8 mouse cellular contexts compared by ENCODE assay signal in genomic region chr16:21392517-21393112, GRCm38 (mm10). TPM values are rescaled to one million over a fixed set of nuclear protein-coding genes. Genes with fewer than 3 reads are reported as not detected.
DNase-seq lines count a peak whose midpoint lies in the region; ATAC-seq and TF ChIP-seq lines count a peak whose summit lies in the region.

No protein-coding gene starts in this region.

- H3K36me3 ChIP-seq in CH12.LX (replicated peaks in 1 of 2; ENCODE audit: control insufficient read depth in 1 of 2, insufficient read depth in 1 of 2, low read length in 1 of 2) = no peaks in the 10 kb centered on the region
- H3K36me3 ChIP-seq in forebrain, embryonic 11.5 days (ENCODE audit: control insufficient read depth, insufficient read depth, low read length) = no peaks in the 10 kb centered on the region
- no peaks in the 10 kb centered on the region for H3K36me3 ChIP-seq in heart, embryonic 16.5 days (ENCODE audit: control insufficient read depth, insufficient read depth)
- no peaks in the 10 kb centered on the region for H3K36me3 ChIP-seq in liver, embryonic 14.5 days (replicated peaks; ENCODE audit: control insufficient read depth, insufficient read depth, low read depth)
- no peaks in the 10 kb centered on the region for H3K36me3 ChIP-seq in neural tube, embryonic 14.5 days (ENCODE audit: control insufficient read depth, insufficient read depth, low read length)

- peaks cover 2% of the 10 kb centered on the region for H3K27me3 ChIP-seq in CH12.LX (replicated peaks)
- no peaks in the 10 kb centered on the region for H3K27me3 ChIP-seq in forebrain, embryonic 11.5 days (ENCODE audit: control insufficient read depth, insufficient read depth, low read length)
- H3K27me3 ChIP-seq in heart, embryonic 16.5 days (ENCODE audit: control insufficient read depth, insufficient read depth, low read length) = no peaks in the 10 kb centered on the region
- H3K27me3 ChIP-seq in liver, embryonic 14.5 days (ENCODE audit: control insufficient read depth, insufficient read depth, low read length) = no peaks in the 10 kb centered on the region
- no peaks in the 10 kb centered on the region for H3K27me3 ChIP-seq in neural tube, embryonic 14.5 days (ENCODE audit: control insufficient read depth, insufficient read depth, low read length)

- H3K4me3 ChIP-seq in CH12.LX (replicated peaks in 1 of 3; ENCODE audit: low read depth in 2 of 3, low read length in 2 of 3, poor library complexity in 1 of 3) = no peak overlapping the region
- H3K4me3 ChIP-seq in forebrain, embryonic 11.5 days (ENCODE audit: low read depth, low read length) = no peak overlapping the region
- no peak overlapping the region for H3K4me3 ChIP-seq in heart, embryonic 16.5 days (ENCODE audit: low read length)
- no peak overlapping the region for H3K4me3 ChIP-seq in liver, embryonic 14.5 days (ENCODE audit: insufficient read depth in 1 of 2, low read depth in 2 of 2, low read length in 2 of 2)
- H3K4me3 ChIP-seq in neural tube, embryonic 14.5 days (ENCODE audit: low read depth, low read length) = no peak overlapping the region

- DNase-seq in CH12.LX (ENCODE audit: extremely low read depth) = peak; percentile 95
- peak; percentile 85 for DNase-seq in c-Kit-positive CD71-negative TER-119-negative erythroid progenitor cells, embryonic 14.5 days (ENCODE audit: low read depth)
- DNase-seq in forebrain, embryonic 11.5 days (ENCODE audit: low spot score) = peak; percentile 96
- DNase-seq in kidney, postnatal 36 days = peak; percentile 81 to 93
- DNase-seq in liver, embryonic 14.5 days (ENCODE audit: low read depth in 3 of 3, low spot score in 3 of 3) = peak; percentile 67 to 68 (median 68)
- DNase-seq in testis, postnatal 10 days (ENCODE audit: low spot score) = peak; percentile 92

- TF ChIP-seq EP300 in CH12.LX (IDR thresholded peaks at IDR 0.05; ENCODE audit: low read length) = no peak
- no peak for TF ChIP-seq EP300 in liver, embryonic 14.5 days (IDR thresholded peaks at IDR 0.05; ENCODE audit: low read depth)

- H3K9me3 ChIP-seq in CH12.LX (replicated peaks; ENCODE audit: low read length) = no peaks in the 10 kb centered on the region
- H3K9me3 ChIP-seq in forebrain, embryonic 11.5 days (ENCODE audit: control insufficient read depth, low read length) = no peaks in the 10 kb centered on the region
- no peaks in the 10 kb centered on the region for H3K9me3 ChIP-seq in heart, embryonic 16.5 days (replicated peaks; ENCODE audit: control insufficient read depth, low read length)
- no peaks in the 10 kb centered on the region for H3K9me3 ChIP-seq in liver, embryonic 14.5 days (ENCODE audit: control insufficient read depth, low read length)
- no peaks in the 10 kb centered on the region for H3K9me3 ChIP-seq in neural tube, embryonic 14.5 days (ENCODE audit: control insufficient read depth, low read length)

- peaks cover 0 to 12% of the 10 kb centered on the region in 2 experiments; a peak in 2 of 4 replicates for H3K4me1 ChIP-seq in CH12.LX (ENCODE audit: control insufficient read depth in 1 of 2, insufficient read depth in 2 of 2)
- peaks cover 7% of the 10 kb centered on the region for H3K4me1 ChIP-seq in forebrain, embryonic 11.5 days (replicated peaks; ENCODE audit: control insufficient read depth, insufficient read depth, low read length)
- peaks cover 15% of the 10 kb centered on the region for H3K4me1 ChIP-seq in heart, embryonic 16.5 days (ENCODE audit: control insufficient read depth, insufficient read depth, low read length)
- no peaks in the 10 kb centered on the region for H3K4me1 ChIP-seq in liver, embryonic 14.5 days (replicated peaks; ENCODE audit: control insufficient read depth in 2 of 2, insufficient read depth in 2 of 2, low read length in 1 of 2)
- peaks cover 12% of the 10 kb centered on the region for H3K4me1 ChIP-seq in neural tube, embryonic 14.5 days (ENCODE audit: control insufficient read depth, insufficient read depth, low read length)

- H3K4me2 ChIP-seq in CH12.LX (ENCODE audit: insufficient read depth, low read depth, poor library complexity, severe bottlenecking) = no peak overlapping the region
- H3K4me2 ChIP-seq in forebrain, embryonic 11.5 days (ENCODE audit: low read depth, low read length, severe bottlenecking) = no peak overlapping the region
- H3K4me2 ChIP-seq in heart, embryonic 16.5 days (ENCODE audit: low read depth, low read length) = no peak overlapping the region
- no peak overlapping the region for H3K4me2 ChIP-seq in liver, embryonic 14.5 days (ENCODE audit: low read depth)
- H3K4me2 ChIP-seq in neural tube, embryonic 14.5 days (ENCODE audit: low read depth, low read length) = no peak overlapping the region

- peak; percentile 78 for ATAC-seq in forebrain, embryonic 11.5 days (replicated peaks; ENCODE audit: low FRiP score)
- ATAC-seq in heart, embryonic 16.5 days (replicated peaks; ENCODE audit: extremely low read depth, insufficient read depth, low FRiP score) = peak; percentile 80
- peak; percentile 64; the same call in 1 of the 2 replicates for ATAC-seq in liver, embryonic 14.5 days (ENCODE audit: insufficient read depth)
- ATAC-seq in neural tube, embryonic 14.5 days (ENCODE audit: low read depth) = peak; percentile 85

- peak; percentile 99 for TF ChIP-seq RAD21 in CH12.LX (IDR thresholded peaks at IDR 0.05; ENCODE audit: low read depth, low read length)

- WGBS in forebrain, embryonic 11.5 days = 55% methylated on average over 9 of the region's 9 CpGs
- 50% methylated on average over 9 of the region's 9 CpGs for WGBS in heart, embryonic 16.5 days
- 48% methylated on average over 9 of the region's 9 CpGs for WGBS in liver, embryonic 14.5 days (ENCODE audit: insufficient replicate concordance)
- 30% methylated on average over 9 of the region's 9 CpGs for whole genome bisulfite sequencing in neural tube, embryonic 14.5 days

- no peaks in the 10 kb centered on the region for H3K79me2 ChIP-seq in CH12.LX (replicated peaks; ENCODE audit: control insufficient read depth, extremely low read depth, insufficient read depth, poor library complexity, severe bottlenecking)

- TF ChIP-seq CTCF in CH12.LX (conservative IDR thresholded peaks at IDR 0.05 in 1 of 2, IDR thresholded peaks at IDR 0.05 in 1 of 2; ENCODE audit: low read depth in 2 of 2, low read length in 2 of 2) = peak; percentile 54 to 99
- TF ChIP-seq CTCF in liver, embryonic 14.5 days (IDR thresholded peaks at IDR 0.05; ENCODE audit: low read depth) = peak; percentile 90

- in situ Hi-C loops in CH12.LX (cut with MboI; ENCODE audit: low pct_ligation_motif_present, low pct_unique_long_range_greater_than_20kb, low sequenced_read_pairs) = loop anchor here (5.0 kb wide), 1 partner anchor 195 kb away; no protein-coding TSS in a partner anchor

- no peak for TF ChIP-seq POLR2A in CH12.LX (IDR thresholded peaks at IDR 0.05; ENCODE audit: low read depth, low read length)

- dilution Hi-C loops in CH12.LX (cut with MboI; ENCODE audit: extremely low pct_ligation_motif_present, extremely low pct_unique_long_range_greater_than_20kb, low sequenced_read_pairs) = no loop called here

- H3K27ac ChIP-seq in CH12.LX (ENCODE audit: insufficient read depth, low read depth) = no peak overlapping the region
- peak overlapping the region; percentile 46; the same call in 1 of the 2 replicates for H3K27ac ChIP-seq in forebrain, embryonic 11.5 days (ENCODE audit: low read depth, low read length)
- H3K27ac ChIP-seq in heart, embryonic 16.5 days (ENCODE audit: low read length) = no peak overlapping the region
- H3K27ac ChIP-seq in liver, embryonic 14.5 days = no peak overlapping the region
- 0 out of 2 replicates have a peak overlapping the region, but pooled peaks have one; percentile 16 for H3K27ac ChIP-seq in neural tube, embryonic 14.5 days (ENCODE audit: low read depth, low read length)

- no peak overlapping the region for H3K9ac ChIP-seq in CH12.LX (ENCODE audit: insufficient read depth, low read depth)
- H3K9ac ChIP-seq in forebrain, embryonic 11.5 days (ENCODE audit: low read length) = no peak overlapping the region
- no peak overlapping the region for H3K9ac ChIP-seq in heart, embryonic 16.5 days (ENCODE audit: low read length)
- H3K9ac ChIP-seq in liver, embryonic 14.5 days (replicated peaks) = no peak overlapping the region
- no peak overlapping the region for H3K9ac ChIP-seq in neural tube, embryonic 14.5 days (replicated peaks; ENCODE audit: low read depth, low read length)

TF ChIP-seq in CH12.LX, 34 proteins besides CTCF, POLR2A, EP300 and RAD21 (continues in another document):
- TF ChIP-seq BHLHE40 (IDR thresholded peaks at IDR 0.05; ENCODE audit: low read depth, low read length) (no peak), USF1 (IDR thresholded peaks at IDR 0.05; ENCODE audit: low read depth, low read length) (no peak), GABPA (IDR thresholded peaks at IDR 0.05; ENCODE audit: insufficient replicate concordance, low read depth, low read length) (no peak), ZNF384 (IDR thresholded peaks at IDR 0.05; ENCODE audit: low read depth, low read length) (no peak), NRF1 (IDR thresholded peaks at IDR 0.05; ENCODE audit: low read depth, low read length) (no peak), SIN3A (IDR thresholded peaks at IDR 0.05; ENCODE audit: low read length) (no peak), ZKSCAN1 (IDR thresholded peaks at IDR 0.05; ENCODE audit: borderline replicate concordance, low read depth, low read length) (no peak), MXI1 (IDR thresholded peaks at IDR 0.05; ENCODE audit: low read depth, low read length) (no peak), ETS1 (conservative IDR thresholded peaks at IDR 0.05; ENCODE audit: low read depth, low read length) (no peak), IRF4 (IDR thresholded peaks at IDR 0.05; ENCODE audit: low read depth, low read length) (0 out of 2 replicates have a peak, but pooled peaks have one; percentile 17), MAX (IDR thresholded peaks at IDR 0.05; ENCODE audit: low read length) (no peak), MAFK (IDR thresholded peaks at IDR 0.05; ENCODE audit: insufficient replicate concordance, low read length) (no peak), TBP (conservative IDR thresholded peaks at IDR 0.05; ENCODE audit: low read depth, low read length) (no peak), JUN (IDR thresholded peaks at IDR 0.05; ENCODE audit: insufficient read depth, low read depth, low read length) (no peak), CHD2 (IDR thresholded peaks at IDR 0.05; ENCODE audit: low read length) (no peak), MAZ (IDR thresholded peaks at IDR 0.05; ENCODE audit: low read depth, low read length) (peak; percentile 79; the same call in 1 of the 2 replicates)

RNA-seq across cellular contexts. Expression of gene Vps8, which starts 30.3 kb away (rescaled TPM):
- total RNA-seq in CH12.LX (2012; rRNA removed) = 13.3 and 15.9 TPM in 2 replicates
- 11.9 and 13.6 TPM in 2 replicates for total RNA-seq in CH12.LX (2014; rRNA removed)
- 11.9 and 17.6 TPM in 2 replicates for polyA plus RNA-seq in CH12.LX (2012; ENCODE audit: insufficient read length, low read depth)
- 25.5 and 25.9 TPM in 2 replicates for polyA plus RNA-seq in forebrain, embryonic 11.5 days (2014; fragmentation: Nextera tagmentation; extraction: Ambion mirVana)
- 25.4 and 30.9 TPM in 2 replicates for polyA plus RNA-seq in heart, embryonic 16.5 days (2015; fragmentation: Nextera tagmentation; extraction: Ambion mirVana)
- polyA plus RNA-seq in liver, embryonic 14.5 days (2012; rRNA removed) = 1.9 and 3.0 TPM in 2 replicates
- 4.9 and 5.1 TPM in 2 replicates for polyA plus RNA-seq in liver, embryonic 14.5 days (2014; fragmentation: Nextera tagmentation; extraction: Ambion mirVana)
- polyA plus RNA-seq in neural tube, embryonic 14.5 days (2014; fragmentation: Nextera tagmentation; extraction: Ambion mirVana) = 37.9 and 44.8 TPM in 2 replicates

Comparison
In these comparisons a context has a peak if more than half of its experiments do, and no peak if none do; other contexts are left out.
1. H3K27ac ChIP-seq: peak in forebrain, embryonic 11.5 days (single experiment) and neural tube, embryonic 14.5 days (single experiment); none in CH12.LX (single experiment), heart, embryonic 16.5 days (single experiment) and liver, embryonic 14.5 days (single experiment).
2. Peak in every context shown above with its lines, with median percentiles within 50 percentile points of each other: DNase-seq and ATAC-seq.